Mouse (Mus musculus): Measurements from ENCODE around the gene Kif26b. TPM values are rescaled to one million over a fixed set of nuclear protein-coding genes. Genes with fewer than 3 reads are reported as not detected.

Kif26b gene
- total and polyA plus RNA-seq, 3 experiments: 0.86 to 3.0 (median 2.4) TPM

DNA sequence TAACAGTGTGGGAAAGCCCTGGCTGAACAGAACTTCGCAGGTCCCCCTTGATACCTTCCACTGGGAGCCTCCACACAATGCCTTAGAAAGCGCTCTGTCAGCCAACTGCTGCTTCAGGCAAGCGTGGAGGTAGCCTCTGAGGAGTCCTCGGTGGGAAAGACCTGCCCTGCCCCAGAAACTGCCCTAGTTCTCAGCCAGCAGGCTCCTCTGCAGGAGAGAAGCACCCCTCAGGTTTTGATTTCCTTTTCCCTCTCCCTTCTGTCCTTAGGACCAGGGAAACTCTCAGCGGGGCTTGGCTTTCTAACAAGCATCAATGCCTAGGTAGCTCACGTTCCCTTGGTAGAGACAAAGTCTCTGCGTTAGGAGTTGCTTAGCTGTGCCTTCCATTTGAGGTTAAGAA lies 215.6 kb downstream of the Kif26b start:
- intact Hi-C loops (cut with DNase I): no loop called here
- Histone ChIP-seq H3K79me2 (replicated peaks; ENCODE audit: control insufficient read depth, insufficient read depth, low read length) (no peaks in the 10 kb centered on the region), H3K9ac (ENCODE audit: low read depth, low read length) (no peak overlapping the region), H3K36me3 (ENCODE audit: control insufficient read depth, insufficient read depth, low read length) (no peaks in the 10 kb centered on the region), H3K4me3 (no peak overlapping the region), H3K4me1 (ENCODE audit: control insufficient read depth, insufficient read depth, low read length) (no peaks in the 10 kb centered on the region), H3K27ac (no peak overlapping the region), H3K27me3 (ENCODE audit: control insufficient read depth, insufficient read depth, low read length) (no peaks in the 10 kb centered on the region)
- no peak for DNase-seq
- WGBS: 78% methylated on average over 7 of the region's 7 CpGs
- TF ChIP-seq CTCF (IDR thresholded peaks at IDR 0.05) (no peak), POLR2A (IDR thresholded peaks at IDR 0.05; ENCODE audit: insufficient read depth, low read depth, low read length) (no peak), EP300 (IDR thresholded peaks at IDR 0.05; ENCODE audit: insufficient read depth, low read depth, low read length) (no peak)

DNA sequence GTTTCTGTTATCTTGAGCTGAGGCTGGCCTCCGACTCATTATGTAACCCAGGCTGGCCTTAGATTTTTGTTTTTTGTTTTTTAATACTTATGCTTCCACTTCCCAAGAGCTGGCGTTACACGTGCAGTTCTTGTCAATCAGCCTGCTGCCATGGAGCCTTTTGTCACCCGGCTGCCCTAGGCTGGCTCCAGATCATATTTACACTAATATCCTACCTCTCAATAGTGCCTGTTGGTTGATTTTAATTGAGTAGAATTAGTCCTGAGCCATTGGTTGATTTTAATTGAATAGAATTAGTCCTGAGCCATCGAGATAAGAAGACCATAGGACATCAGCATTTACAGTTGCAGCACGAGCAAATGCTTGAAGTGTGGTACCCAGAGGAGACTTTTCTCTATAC lies 216.0 kb downstream of the Kif26b start:
- Histone ChIP-seq H3K36me3 (ENCODE audit: control insufficient read depth, insufficient read depth, low read length) (no peaks in the 10 kb centered on the region), H3K9ac (ENCODE audit: low read depth, low read length) (no peak overlapping the region), H3K4me1 (ENCODE audit: control insufficient read depth, insufficient read depth, low read length) (no peaks in the 10 kb centered on the region), H3K27ac (no peak overlapping the region), H3K79me2 (replicated peaks; ENCODE audit: control insufficient read depth, insufficient read depth, low read length) (no peaks in the 10 kb centered on the region), H3K4me3 (no peak overlapping the region), H3K27me3 (ENCODE audit: control insufficient read depth, insufficient read depth, low read length) (no peaks in the 10 kb centered on the region)
- WGBS: 83% methylated on average over 6 of the region's 6 CpGs
- TF ChIP-seq EP300 (IDR thresholded peaks at IDR 0.05; ENCODE audit: insufficient read depth, low read depth, low read length) (no peak), CTCF (IDR thresholded peaks at IDR 0.05) (no peak), POLR2A (IDR thresholded peaks at IDR 0.05; ENCODE audit: insufficient read depth, low read depth, low read length) (no peak)
- no peak for DNase-seq
- intact Hi-C loops (cut with DNase I): no loop called here

DNA sequence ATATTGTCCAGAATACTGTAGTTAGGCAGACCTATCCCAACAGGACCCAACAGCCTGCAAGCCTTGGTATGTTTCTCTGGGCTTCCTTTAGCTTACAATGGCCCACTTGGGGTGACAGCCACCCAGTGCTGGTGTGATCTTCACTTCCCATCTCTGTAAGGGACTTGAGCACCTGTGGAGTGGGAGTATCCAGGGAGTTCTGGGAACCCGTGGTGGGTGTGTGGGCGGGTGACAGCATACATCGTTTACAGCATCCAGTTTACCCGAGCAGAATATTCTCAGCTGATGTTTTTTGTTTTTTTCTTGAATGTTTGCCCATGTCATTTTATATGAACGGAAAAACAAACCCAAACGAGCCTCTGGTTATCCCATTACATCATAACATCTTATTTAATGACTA lies 216.5 kb downstream of the Kif26b start:
- no peak overlapping the region for H3K4me3 ChIP-seq
- no peaks in the 10 kb centered on the region for H3K4me1 ChIP-seq (ENCODE audit: control insufficient read depth, insufficient read depth, low read length)
- no peak for DNase-seq
- no peaks in the 10 kb centered on the region for H3K36me3 ChIP-seq (ENCODE audit: control insufficient read depth, insufficient read depth, low read length)
- TF ChIP-seq POLR2A (IDR thresholded peaks at IDR 0.05; ENCODE audit: insufficient read depth, low read depth, low read length) (no peak), CTCF (IDR thresholded peaks at IDR 0.05) (no peak), EP300 (IDR thresholded peaks at IDR 0.05; ENCODE audit: insufficient read depth, low read depth, low read length) (no peak)
- no peaks in the 10 kb centered on the region for H3K79me2 ChIP-seq (replicated peaks; ENCODE audit: control insufficient read depth, insufficient read depth, low read length)
- 64% methylated on average over 6 of the region's 6 CpGs for WGBS
- intact Hi-C loops (cut with DNase I): no loop called here
- no peaks in the 10 kb centered on the region for H3K27me3 ChIP-seq (ENCODE audit: control insufficient read depth, insufficient read depth, low read length)
- no peak overlapping the region for H3K27ac ChIP-seq
- H3K9ac ChIP-seq (ENCODE audit: low read depth, low read length): no peak overlapping the region

DNA sequence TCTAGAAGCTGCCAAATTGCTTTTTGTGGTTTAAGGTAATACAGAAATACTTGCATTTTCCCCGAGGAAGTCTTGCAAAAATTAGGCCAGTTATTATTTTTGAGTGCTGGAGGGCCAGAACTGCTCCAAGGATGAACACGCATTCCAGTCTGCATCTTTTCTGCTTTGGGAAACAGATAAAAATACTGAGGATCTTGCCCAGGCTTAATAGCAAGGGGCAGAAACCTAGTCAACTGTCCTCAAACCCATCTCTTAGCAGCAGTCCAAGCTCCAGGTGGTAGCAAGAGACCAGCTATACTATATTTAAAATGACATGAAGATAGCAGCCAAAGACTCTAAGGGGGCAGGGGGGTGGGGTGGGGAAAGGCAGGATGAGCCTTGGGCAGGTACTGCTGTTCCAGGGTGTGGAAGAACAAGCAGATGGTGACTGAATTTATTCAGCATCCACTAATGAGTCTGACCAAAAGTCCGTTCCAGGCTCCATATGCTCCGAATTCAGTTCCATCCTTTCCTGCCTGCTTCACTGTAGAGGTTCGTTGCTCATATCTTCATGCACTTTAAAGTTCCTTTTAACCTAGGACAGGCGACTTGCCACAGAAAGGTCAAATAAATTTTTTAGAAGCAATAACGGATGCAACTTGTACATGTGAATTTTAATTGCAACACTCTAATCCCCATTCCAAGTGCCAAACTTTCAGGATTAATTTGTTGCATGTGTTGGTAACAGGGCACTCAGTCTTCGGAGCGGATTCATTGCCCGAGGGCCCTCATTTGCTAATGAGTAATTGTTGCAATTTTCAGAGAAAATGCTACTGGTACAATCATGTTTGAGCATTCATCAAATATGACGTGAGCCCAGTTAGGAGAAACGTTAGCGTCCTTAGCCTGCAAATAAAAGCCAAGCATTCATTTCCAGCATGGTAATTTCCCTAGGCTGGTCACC lies 218.6 kb downstream of the Kif26b start:
- 88% methylated on average over 13 of the region's 13 CpGs for WGBS
- intact Hi-C loops (cut with DNase I): no loop called here

DNA sequence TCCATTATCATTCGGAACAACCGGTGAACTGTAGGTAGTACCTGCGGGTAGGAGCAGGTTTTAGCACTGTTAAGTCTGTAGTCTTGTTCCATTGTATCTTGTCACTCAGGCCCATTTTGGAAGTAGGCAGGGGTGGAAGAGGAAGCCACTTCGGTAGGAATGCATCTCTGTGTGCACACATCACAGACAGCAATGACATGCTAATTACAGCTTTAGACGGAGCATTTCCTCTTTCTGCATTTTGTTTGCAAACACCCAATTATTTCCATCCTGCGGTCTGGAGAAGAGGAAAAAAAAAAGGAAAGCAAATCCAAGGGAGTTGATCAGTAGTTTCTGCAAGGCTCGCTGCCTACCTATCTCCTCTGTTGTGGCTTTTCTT lies 219.3 kb downstream of the Kif26b start:
- Histone ChIP-seq H3K4me3 (no peak overlapping the region), H3K79me2 (replicated peaks; ENCODE audit: control insufficient read depth, insufficient read depth, low read length) (no peaks in the 10 kb centered on the region), H3K27ac (no peak overlapping the region), H3K27me3 (ENCODE audit: control insufficient read depth, insufficient read depth, low read length) (no peaks in the 10 kb centered on the region), H3K9ac (ENCODE audit: low read depth, low read length) (no peak overlapping the region), H3K4me1 (ENCODE audit: control insufficient read depth, insufficient read depth, low read length) (no peaks in the 10 kb centered on the region), H3K36me3 (ENCODE audit: control insufficient read depth, insufficient read depth, low read length) (no peaks in the 10 kb centered on the region)
- no peak for DNase-seq
- 82% methylated on average over 7 of the region's 7 CpGs for WGBS
- TF ChIP-seq POLR2A (IDR thresholded peaks at IDR 0.05; ENCODE audit: insufficient read depth, low read depth, low read length): no peak
- TF ChIP-seq CTCF (IDR thresholded peaks at IDR 0.05): no peak
- no peak for TF ChIP-seq EP300 (IDR thresholded peaks at IDR 0.05; ENCODE audit: insufficient read depth, low read depth, low read length)
- intact Hi-C loops (cut with DNase I): no loop called here

More for the DNA sequence above, 218.6 kb downstream of the Kif26b start:
- Histone ChIP-seq H3K9ac (ENCODE audit: low read depth, low read length) (no peak overlapping the region), H3K4me3 (no peak overlapping the region), H3K27ac (no peak overlapping the region), H3K4me1 (ENCODE audit: control insufficient read depth, insufficient read depth, low read length) (no peaks in the 10 kb centered on the region), H3K36me3 (ENCODE audit: control insufficient read depth, insufficient read depth, low read length) (no peaks in the 10 kb centered on the region), H3K79me2 (replicated peaks; ENCODE audit: control insufficient read depth, insufficient read depth, low read length) (no peaks in the 10 kb centered on the region), H3K27me3 (ENCODE audit: control insufficient read depth, insufficient read depth, low read length) (no peaks in the 10 kb centered on the region)
- no peak for DNase-seq
- TF ChIP-seq EP300 (IDR thresholded peaks at IDR 0.05; ENCODE audit: insufficient read depth, low read depth, low read length) (no peak), POLR2A (IDR thresholded peaks at IDR 0.05; ENCODE audit: insufficient read depth, low read depth, low read length) (no peak), CTCF (IDR thresholded peaks at IDR 0.05) (no peak)

DNA sequence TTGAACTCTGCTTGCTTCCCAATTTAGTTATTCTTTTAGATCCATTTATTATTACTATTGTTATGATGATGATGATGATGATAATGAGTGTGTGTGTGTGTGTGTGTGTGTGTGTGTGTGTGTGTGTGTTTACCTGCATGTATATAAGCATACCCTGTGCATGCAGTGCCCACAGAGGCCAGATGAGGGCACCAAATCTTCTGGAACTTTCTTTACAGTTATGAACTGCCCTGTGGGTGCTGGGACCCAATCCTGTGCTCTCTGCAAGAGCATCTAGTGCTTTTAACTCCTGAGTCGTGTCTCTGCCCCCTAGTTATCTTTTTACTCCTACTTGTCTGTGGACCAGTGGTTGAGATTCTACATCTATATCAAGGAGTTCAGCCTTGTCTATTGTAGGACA lies 219.7 kb downstream of the Kif26b start:
- WGBS: 86% methylated on average over 1 of the region's 1 CpGs

More for the DNA sequence above, 219.7 kb downstream of the Kif26b start:
- Histone ChIP-seq H3K27me3 (ENCODE audit: control insufficient read depth, insufficient read depth, low read length) (no peaks in the 10 kb centered on the region), H3K27ac (no peak overlapping the region), H3K36me3 (ENCODE audit: control insufficient read depth, insufficient read depth, low read length) (no peaks in the 10 kb centered on the region), H3K79me2 (replicated peaks; ENCODE audit: control insufficient read depth, insufficient read depth, low read length) (no peaks in the 10 kb centered on the region), H3K4me3 (no peak overlapping the region), H3K4me1 (ENCODE audit: control insufficient read depth, insufficient read depth, low read length) (no peaks in the 10 kb centered on the region), H3K9ac (ENCODE audit: low read depth, low read length) (no peak overlapping the region)
- intact Hi-C loops (cut with DNase I): no loop called here
- DNase-seq: no peak
- TF ChIP-seq CTCF (IDR thresholded peaks at IDR 0.05): no peak
- TF ChIP-seq POLR2A (IDR thresholded peaks at IDR 0.05; ENCODE audit: insufficient read depth, low read depth, low read length): no peak
- TF ChIP-seq EP300 (IDR thresholded peaks at IDR 0.05; ENCODE audit: insufficient read depth, low read depth, low read length): no peak
